Mouse (Mus musculus) gastrocnemius, postnatal 4 days (tissue): Measurements from ENCODE around the gene Entpd8. TPM values are rescaled to one million over a fixed set of nuclear protein-coding genes. Genes with fewer than 3 reads are reported as not detected.

ENCODE experiments used
- microRNA-seq: library from miRNA; unstranded; fragments of <30 nt; microRNA quantifications from one replicate; pipeline ENCODE4 v1.2.0, GENCODE M21; 2021
- total RNA-seq, 2 experiments: library from RNA; stranded (reverse); gene quantifications; 2 replicates each; pipeline ENCODE4 v1.2.3; 2021

Gene Entpd8
- total RNA-seq, 2 experiments from 2014 or later: not detected

Small RNA genes lying within 50 kb of the gene (microRNA-seq; reads per million reads assigned to microRNA genes)
- gene Gm24328 (not detected), gene Mir7664 (not detected)

Other genes with a start within 250 kb of the Entpd8 start
- 10 to 100 TPM; 65.2 to 72.5 TPM for gene Ehmt1, start 160.7 kb upstream of the Entpd8 start, total RNA-seq
- 10 to 100 TPM; 15.0 to 17.5 TPM for gene Arrdc1, start 145.1 kb upstream of the Entpd8 start, total RNA-seq
- 10 to 100 TPM; 23.9 to 25.9 TPM for gene Zmynd19, start 130.5 kb upstream of the Entpd8 start, total RNA-seq
- 10 to 100 TPM in 1 of 2 experiments, 1 to 10 TPM in 1; 8.3 to 10.6 TPM for gene Dph7, start 117.9 kb upstream of the Entpd8 start, total RNA-seq
- 10 to 100 TPM; 56.1 to 59.4 TPM for gene Mrpl41, start 105.2 kb upstream of the Entpd8 start, total RNA-seq
- 10 to 100 TPM; 17.3 to 23.2 TPM for gene Pnpla7, start 104.3 kb upstream of the Entpd8 start, total RNA-seq
- 10 to 100 TPM; 43.1 to 47.7 TPM for gene Nsmf, start 25.9 kb upstream of the Entpd8 start, total RNA-seq
- not detected for gene Noxa1, start 14.8 kb downstream of the Entpd8 start, total RNA-seq
- gene Nrarp, start 100.5 kb downstream of the Entpd8 start, total RNA-seq: 10 to 100 TPM; 20.8 to 22.5 TPM
- gene Tor4a, start 116.6 kb downstream of the Entpd8 start, total RNA-seq: 1 to 10 TPM; 2.7 to 2.9 TPM
- gene Nelfb, start 131.2 kb downstream of the Entpd8 start, total RNA-seq: 10 to 100 TPM; 43.4 to 47.7 TPM
- gene Stpg3, start 134.3 kb downstream of the Entpd8 start, total RNA-seq: not detected
- gene Fam166a, start 138.4 kb downstream of the Entpd8 start, total RNA-seq: under 1 TPM in 1 of 2 experiments, not detected in 1; 0.25 TPM
- 100 to 1,000 TPM; 360 to 390 TPM for gene Tubb4b, start 144.4 kb downstream of the Entpd8 start, total RNA-seq
- not detected for gene Slc34a3, start 154.1 kb downstream of the Entpd8 start, total RNA-seq
- gene Rnf224, start 156.5 kb downstream of the Entpd8 start, total RNA-seq: not detected
- gene Rnf208, start 162.0 kb downstream of the Entpd8 start, total RNA-seq: 1 to 10 TPM; 1.4 to 2.0 TPM
- gene Cysrt1, start 162.1 kb downstream of the Entpd8 start, total RNA-seq: not detected
- 1 to 10 TPM; 1.3 to 1.5 TPM for gene AL732309.1, start 166.6 kb downstream of the Entpd8 start, total RNA-seq
- 10 to 100 TPM; 18.8 to 19.7 TPM for gene Tmem203, start 175.1 kb downstream of the Entpd8 start, total RNA-seq
- 1 to 10 TPM; 4.8 to 6.3 TPM for gene Tprn, start 182.3 kb downstream of the Entpd8 start, total RNA-seq
- 10 to 100 TPM; 55.9 to 58.1 TPM for gene Ssna1, start 192.1 kb downstream of the Entpd8 start, total RNA-seq
- gene Anapc2, start 192.2 kb downstream of the Entpd8 start, total RNA-seq: 10 to 100 TPM; 64.9 to 69.0 TPM
- not detected for gene Tmem210, start 207.8 kb downstream of the Entpd8 start, total RNA-seq
- gene Lrrc26, start 209.6 kb downstream of the Entpd8 start, total RNA-seq: not detected
- under 1 TPM; 0.17 to 0.26 TPM for gene Grin1, start 238.9 kb downstream of the Entpd8 start, total RNA-seq